Mouse (Mus musculus): ENCODE results near the gene Fut4.

Fut4 gene

GRCm38 (mm10) chr9:14752001-14752522, at the start of gene Fut4:
Gene Fut4 (minus strand): TSS chr9:14752393.
- DNase-seq (ENCODE audit: low spot score in 2 of 2): no peak

DNA sequence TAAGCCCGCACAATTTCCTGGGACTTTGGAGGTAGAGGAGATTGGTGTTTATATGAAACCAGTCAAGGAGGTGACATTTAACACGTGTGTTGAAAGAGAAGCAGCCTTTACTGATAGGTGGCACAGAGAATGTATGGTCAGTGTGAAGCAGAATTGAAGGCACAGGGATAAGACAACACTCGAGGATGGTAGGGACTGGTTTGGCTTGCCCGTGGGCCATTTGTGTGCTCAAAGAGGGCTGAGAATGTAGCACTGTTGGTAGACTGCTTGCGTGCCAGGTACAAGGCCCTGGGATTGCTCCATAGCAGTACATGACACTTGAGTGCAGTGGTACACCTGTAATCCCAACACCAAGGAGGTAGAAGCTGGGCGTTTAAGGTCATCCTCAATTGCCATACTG, 35.2 kb upstream of the Fut4 start:
- no peak for DNase-seq (ENCODE audit: low spot score in 2 of 2)

- peak; percentile 87 to 90 for DNase-seq (ENCODE audit: low spot score in 2 of 2)
Measured at GRCm38 (mm10) chr9:14784039-14785002, 32.1 kb upstream of the Fut4 start, which contains the start of the genes Mre11a and Ankrd49. Gene Mre11a (plus strand): TSS chr9:14784654. Gene Ankrd49 (minus strand): TSS chr9:14784856.

DNA sequence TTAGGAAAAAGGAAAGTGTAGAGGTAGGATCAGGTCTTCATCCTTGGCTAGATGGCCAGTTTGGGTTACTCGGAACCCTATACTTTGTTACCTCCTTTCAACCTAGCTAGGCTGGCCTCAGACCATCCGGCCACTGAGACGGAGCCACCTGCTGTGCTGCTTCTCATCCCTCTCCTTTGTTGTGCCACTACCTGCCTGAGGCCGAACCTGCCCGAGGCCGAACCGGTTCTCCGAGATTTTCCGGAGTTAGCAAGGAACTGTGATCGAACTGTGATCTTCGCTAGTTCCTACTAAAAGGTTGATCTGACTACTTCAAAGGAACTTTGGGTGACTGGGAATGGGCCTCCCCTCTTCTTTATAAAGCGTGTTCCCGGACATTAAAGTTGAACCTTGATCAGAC, 26.1 kb upstream of the Fut4 start:
- DNase-seq (ENCODE audit: low spot score in 2 of 2): no peak

DNA sequence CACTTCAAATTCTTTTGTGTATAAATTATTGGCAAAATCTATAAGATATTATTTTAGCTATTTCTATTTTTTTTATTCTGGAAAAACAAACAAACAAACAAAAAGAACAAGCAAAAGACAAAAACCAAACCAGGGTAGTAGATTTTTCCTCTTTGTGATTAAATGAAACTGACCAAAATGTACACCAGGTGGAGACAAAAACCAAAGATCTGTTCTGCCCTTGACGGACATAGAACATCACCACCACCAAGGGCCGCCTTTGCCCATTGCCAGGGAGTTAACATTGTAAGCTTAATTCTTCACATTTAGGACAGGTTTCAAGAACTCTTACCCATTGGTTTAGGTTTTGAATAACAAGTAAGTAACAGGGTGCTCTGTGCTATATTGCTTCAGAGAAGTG, 21.6 kb upstream of the Fut4 start:
- no peak for DNase-seq (ENCODE audit: low spot score in 2 of 2)

DNA sequence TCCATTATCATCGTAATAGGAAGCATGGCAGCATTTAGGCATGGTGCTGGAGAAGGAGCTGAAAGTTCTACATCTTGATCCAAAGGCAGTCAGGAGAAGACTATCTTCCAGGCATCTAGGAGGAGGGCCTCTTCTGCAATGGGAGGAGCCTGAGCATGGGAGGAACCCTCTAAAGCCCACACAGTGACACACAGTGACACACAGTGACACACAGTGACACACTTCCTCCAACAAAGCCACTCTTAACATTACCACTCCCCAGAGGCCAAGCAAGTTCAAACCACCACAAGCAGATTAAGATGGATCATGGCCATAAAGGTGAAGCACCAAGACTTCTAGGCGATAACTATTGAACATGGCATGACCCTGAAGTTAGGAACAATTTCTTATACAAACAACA, 19.9 kb upstream of the Fut4 start:
- no peak for DNase-seq (ENCODE audit: low spot score in 2 of 2)

- no peak for DNase-seq (ENCODE audit: low spot score in 2 of 2)
Measured at GRCm38 (mm10) chr9:14770803-14771471, 18.7 kb upstream of the Fut4 start, which contains the start of gene 1700012B09Rik. Gene 1700012B09Rik (minus strand): TSS chr9:14771030.

DNA sequence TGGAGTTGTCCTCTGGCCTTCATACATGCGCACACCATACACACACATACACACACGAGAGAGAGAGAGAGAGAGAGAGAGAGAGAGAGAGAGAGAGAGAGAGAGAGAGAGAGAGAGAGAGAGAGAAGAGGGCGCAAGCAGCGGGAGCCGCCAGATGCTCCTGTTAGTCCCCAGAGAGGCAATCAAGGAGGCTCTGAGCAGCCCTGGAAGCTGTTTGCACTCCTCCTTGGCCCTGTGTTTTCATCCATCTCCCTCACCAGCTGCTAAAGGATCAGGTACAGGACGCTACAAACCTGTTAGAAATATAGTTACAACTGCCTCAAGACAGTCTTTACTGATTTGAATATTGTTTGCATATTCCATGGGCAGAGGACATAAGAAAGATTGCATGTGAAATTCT, 17.6 kb upstream of the Fut4 start:
- no peak for DNase-seq (ENCODE audit: low spot score in 2 of 2)

GRCm38 (mm10) chr9:14764765-14765164, 12.6 kb upstream of the Fut4 start:
- peak; percentile 27 to 36 for DNase-seq (ENCODE audit: low spot score in 2 of 2)

DNA sequence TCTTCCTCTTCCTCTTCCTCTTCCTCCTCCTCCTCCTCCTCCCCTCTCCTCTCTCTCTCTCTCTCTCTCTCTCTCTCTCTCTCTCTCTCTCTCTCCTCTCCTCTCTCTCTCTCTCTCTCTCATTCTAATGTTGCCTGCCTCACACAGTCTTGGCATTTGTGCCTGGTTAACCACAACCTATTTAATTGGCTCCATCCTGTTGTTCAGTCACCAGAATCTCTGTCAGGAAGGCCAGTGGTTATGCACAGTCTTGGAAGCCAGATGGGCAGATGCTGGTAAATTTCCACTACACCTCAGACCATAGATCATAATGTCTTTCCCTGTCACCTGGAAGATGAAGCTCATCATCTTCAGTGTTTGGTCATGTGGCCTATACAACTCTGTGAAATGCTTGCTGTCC, 7.1 kb upstream of the Fut4 start:
- no peak for DNase-seq (ENCODE audit: low spot score in 2 of 2)

DNA sequence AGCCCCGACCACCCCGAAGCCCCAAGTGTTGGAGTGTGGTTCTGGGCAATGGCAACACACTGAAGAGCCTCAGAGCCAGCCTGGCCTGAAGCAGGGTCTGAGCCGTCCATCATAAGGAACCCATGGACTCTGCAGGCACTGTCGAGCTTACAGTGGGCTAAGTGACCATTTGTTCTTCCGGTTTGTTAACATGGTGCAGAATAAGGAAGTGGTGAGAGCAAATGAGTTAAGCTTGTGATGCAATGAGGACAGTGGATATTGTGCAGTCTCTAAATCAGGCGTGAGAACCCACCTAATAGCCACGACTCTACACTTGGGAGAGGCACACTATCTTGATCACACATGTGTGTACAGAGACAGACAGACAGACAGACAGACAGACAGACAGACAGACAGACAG, 6.4 kb upstream of the Fut4 start:
- no peak for DNase-seq (ENCODE audit: low spot score in 2 of 2)

DNA sequence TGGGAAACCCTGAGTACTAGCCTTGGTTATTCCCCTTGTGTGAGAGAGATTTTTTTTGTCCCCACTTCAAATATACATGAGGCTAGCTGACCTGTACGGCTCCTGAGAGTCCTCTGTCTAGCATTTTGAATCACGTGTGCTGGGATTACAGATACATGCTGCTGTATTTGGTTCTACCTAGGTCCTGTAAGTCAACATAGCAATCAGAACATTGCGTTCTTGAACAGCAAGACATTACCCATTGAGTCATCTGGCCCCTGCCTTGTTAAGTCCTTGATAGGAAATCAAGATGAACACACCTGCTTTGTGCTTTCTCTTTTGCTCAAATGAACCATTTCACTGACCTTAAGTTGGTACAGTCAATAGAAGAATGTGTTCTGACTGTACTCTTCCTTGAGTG, 2.3 kb upstream of the Fut4 start:
- DNase-seq (ENCODE audit: low spot score in 2 of 2): no peak

DNA sequence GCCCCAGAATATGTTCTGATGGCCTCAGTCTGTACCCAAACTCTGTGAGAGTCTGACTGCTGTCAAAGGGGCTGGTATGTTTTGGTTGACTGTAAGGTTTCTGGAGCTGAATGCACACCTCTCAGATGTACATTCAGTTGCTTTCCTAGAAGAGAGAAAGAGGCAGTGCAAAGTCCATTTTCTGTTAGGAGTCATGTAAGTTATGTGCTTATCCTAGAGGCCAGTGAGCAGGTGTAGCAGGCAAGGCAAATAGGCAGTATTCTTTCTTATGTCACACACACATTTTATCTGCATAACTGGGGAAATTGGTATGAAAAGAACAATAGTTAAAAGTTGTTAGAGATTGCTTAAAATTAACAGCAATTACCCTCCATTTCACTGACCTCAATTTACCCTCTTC, 1.8 kb upstream of the Fut4 start:
- no peak for DNase-seq (ENCODE audit: low spot score in 2 of 2)

DNA sequence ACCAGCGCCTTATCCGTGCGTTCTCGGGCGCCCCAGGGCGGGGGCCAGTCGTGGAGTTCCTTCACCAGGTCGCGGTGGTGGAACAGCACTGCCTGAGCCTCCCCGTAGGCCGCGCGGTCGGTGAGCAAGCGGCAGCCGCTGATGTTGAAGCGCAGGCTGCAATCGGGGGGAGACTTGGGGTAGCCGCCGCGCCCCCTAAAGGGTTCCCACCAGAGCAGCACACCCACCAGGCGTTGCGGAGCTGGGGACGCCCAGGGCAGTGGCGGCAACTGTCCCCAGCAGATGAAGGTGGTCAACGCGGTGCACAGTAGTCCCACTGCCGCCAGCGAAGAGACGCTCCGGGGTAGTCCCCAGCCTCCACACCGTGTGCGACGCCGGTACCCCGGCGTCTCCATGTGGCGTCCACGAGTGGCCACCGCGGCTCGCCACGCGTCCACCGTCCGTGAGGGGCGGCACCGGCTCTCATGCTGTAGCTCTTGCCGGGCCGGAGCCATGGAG, 641 bp downstream of the Fut4 start:
- no peak for DNase-seq (ENCODE audit: low spot score in 2 of 2)

DNA sequence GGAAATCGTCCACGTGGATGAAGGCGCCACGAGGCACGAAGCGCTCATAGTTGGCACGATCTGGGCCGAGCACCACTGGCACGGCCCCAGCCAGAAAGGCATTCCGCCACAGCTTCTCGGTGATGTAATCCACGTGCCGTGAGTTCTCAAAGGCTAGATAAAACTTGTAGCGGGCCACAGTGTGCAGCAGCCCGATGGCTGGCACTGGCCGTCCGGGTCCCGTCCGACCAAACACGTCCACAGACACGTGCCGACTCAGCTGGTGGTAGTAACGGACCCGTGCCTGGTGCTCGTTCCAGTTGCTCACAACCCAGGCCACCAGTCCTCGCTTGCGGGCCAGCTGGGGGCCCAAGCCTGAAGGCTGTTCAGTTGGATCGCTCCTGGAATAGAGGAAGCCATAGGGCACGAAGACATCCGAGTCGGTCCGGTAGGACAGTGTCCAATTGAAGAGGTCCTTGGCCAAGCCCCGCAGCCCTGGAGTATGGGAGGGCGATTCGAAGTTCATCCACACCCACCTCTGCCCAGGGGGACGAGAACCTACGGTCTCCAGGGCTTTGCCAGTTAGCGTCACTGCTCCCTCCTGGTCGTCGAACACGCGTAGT, 1.2 kb downstream of the Fut4 start:
- DNase-seq (ENCODE audit: low spot score in 2 of 2): no peak

DNA sequence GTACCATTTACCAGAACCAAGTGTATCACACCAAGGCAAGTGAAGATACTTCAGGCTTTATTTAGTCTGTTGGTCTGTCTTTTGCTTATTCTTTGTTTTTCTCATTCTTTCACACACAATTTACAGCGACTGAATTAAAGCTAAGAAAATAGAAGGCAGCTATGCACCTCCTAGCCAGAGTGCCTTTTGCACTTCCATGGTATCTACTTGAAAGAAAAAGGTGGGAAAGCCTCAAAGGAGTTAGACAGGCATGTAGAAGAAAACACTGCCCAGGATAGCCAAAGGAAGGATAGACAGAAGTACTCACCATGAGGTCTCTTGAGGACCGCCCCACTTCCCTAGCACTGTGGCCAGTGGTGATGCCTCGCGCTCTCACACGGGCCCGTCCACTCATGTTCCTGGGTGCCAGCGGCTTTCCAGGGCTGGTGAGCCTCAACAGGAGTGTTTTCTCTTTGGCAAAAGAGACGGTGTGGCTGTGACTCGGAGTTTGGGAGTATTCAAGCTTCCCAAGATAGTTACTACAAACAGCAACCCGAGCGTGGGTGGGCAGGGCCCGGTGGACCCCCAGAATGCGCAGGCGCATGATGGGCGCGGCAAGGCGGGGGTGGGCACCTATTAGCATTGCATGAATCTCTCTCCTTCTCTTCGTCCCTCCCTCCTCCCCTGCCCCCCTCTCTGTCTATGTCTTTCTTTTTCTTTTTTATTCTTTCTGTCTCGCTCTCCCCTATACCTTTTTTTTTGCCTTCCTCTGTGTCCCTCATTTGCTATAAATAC, 11.9 kb downstream of the Fut4 start, which contains the start of gene Piwil4:
TSS of gene Piwil4 (minus strand) at position 583 of the 774 bp plus-strand sequence.
- DNase-seq (ENCODE audit: low spot score in 2 of 2): no peak

GRCm38 (mm10) chr9:14739498-14740150, 12.6 kb downstream of the Fut4 start:
- DNase-seq (ENCODE audit: low spot score in 2 of 2): no peak

GRCm38 (mm10) chr9:14730941-14731541, 21.2 kb downstream of the Fut4 start:
- no peak for DNase-seq (ENCODE audit: low spot score in 2 of 2)

- DNase-seq (ENCODE audit: low spot score in 2 of 2): no peak
Measured at GRCm38 (mm10) chr9:14728365-14728764, 23.8 kb downstream of the Fut4 start.

DNA sequence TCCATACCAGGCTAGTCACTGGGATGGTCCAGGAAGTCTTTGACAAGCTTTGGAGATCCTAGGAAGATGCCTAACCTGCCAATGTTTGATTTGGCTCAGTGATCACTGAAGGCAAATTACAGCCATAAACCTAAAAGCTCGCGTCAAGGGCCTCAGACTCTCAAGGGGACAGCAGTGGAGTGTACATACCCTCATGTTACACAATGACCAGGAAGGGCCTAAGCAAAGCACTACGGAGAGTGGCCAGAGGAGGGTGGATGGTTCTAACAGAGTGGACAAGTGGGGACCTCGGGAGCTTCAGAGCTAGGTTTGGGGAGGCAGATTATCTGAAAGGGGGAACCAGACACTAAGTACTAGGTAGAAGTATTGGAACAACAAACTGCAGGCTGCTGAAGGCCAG, 25.6 kb downstream of the Fut4 start:
- no peak for DNase-seq (ENCODE audit: low spot score in 2 of 2)
